Mouse (Mus musculus) WW6 (cell line): ENCODE measurements around the gene Cyp11a1.

Source experiments
- DNase-seq: peaks from one replicate; pipeline ENCODE4 v3.0.0-alpha.2; 2013; ENCODE audit warnings: low read depth, low spot score

Cyp11a1 gene

GRCm38 (mm10) chr9:58005753-58006461, at the start of gene Cyp11a1:
TSS of gene Cyp11a1 (plus strand) at chr9:58006411.
- DNase-seq: no peak

GRCm38 (mm10) chr9:57956838-57957236, 49.4 kb upstream of the Cyp11a1 start:
- no peak for DNase-seq

GRCm38 (mm10) chr9:57958615-57959014, 47.6 kb upstream of the Cyp11a1 start:
- DNase-seq: no peak

DNA sequence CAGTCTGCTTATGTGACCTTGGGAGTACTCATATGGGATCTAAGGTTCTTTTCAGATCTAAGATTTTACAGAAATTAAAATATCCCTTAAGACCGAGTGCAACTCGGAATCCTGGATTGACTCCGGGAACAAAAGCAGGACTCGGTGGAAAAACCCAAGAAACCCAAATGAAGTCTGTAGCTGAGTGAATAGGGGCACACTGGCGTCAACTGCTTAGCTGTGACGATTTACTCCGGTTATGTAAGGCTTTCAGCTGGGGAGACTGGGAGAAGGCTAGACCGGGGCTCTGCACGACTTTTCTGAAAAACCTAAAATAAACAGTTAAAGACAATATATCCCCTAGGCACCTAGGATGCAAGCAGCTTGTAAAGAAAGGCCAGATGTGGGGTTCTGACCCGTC, 46.8 kb upstream of the Cyp11a1 start:
- DNase-seq: no peak

DNA sequence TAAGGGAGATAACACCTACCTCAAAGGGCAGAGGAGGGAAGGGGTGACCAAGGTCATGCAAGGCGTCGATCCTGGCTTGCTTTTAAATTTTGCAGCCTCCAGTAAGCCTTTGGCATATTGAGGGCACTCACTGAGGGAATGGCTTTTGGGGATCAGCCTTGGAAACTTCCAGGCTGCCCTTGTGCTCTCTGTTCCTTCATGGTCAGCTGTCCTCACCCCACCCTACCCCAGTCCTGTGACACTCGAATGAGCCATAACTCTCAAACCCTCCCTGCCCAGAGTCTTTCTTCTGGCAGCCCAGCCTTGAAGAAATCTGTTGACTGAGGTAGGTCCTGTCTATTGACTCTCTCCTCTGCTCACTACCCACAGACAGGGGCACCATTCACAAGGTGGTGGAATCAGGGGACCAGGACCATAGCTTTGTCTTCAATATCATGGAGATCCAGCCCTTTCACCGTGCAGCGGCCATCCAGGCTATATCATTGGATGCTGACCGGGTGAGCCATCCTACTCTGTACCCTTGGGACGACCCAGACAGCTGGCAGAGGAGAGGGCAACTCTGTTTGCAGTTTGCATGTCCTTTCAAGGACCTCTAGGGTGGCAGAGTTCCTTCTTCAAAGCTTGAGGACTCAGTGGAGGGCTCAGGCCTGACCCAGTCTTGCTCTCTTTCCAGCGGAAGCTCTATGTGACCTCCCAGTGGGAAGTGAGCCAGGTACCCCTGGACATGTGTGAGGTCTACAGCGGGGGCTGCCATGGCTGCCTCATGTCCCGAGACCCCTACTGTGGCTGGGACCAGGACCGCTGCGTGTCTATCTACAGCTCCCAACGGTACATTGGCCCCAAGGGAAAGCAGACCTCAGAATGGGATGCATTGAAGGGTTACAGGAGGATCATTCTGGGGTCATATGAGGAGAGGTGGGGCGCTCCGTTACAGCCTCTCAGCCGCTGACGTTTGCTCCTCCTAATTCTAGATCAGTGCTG, 46.0 kb upstream of the Cyp11a1 start:
- no peak for DNase-seq

DNA sequence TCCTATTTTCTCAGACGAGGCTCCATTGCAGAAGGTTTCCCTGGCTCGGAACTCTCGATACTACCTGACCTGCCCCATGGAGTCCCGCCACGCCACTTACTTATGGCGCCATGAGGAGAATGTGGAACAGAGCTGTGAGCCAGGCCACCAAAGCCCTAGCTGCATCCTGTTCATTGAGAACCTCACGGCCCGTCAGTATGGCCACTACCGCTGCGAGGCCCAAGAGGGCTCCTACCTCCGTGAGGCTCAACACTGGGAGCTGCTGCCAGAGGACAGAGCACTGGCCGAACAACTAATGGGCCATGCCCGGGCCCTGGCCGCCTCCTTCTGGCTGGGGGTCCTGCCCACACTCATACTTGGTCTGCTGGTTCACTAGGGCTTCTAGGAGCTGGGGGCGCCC, 45.0 kb upstream of the Cyp11a1 start:
- no peak for DNase-seq

DNA sequence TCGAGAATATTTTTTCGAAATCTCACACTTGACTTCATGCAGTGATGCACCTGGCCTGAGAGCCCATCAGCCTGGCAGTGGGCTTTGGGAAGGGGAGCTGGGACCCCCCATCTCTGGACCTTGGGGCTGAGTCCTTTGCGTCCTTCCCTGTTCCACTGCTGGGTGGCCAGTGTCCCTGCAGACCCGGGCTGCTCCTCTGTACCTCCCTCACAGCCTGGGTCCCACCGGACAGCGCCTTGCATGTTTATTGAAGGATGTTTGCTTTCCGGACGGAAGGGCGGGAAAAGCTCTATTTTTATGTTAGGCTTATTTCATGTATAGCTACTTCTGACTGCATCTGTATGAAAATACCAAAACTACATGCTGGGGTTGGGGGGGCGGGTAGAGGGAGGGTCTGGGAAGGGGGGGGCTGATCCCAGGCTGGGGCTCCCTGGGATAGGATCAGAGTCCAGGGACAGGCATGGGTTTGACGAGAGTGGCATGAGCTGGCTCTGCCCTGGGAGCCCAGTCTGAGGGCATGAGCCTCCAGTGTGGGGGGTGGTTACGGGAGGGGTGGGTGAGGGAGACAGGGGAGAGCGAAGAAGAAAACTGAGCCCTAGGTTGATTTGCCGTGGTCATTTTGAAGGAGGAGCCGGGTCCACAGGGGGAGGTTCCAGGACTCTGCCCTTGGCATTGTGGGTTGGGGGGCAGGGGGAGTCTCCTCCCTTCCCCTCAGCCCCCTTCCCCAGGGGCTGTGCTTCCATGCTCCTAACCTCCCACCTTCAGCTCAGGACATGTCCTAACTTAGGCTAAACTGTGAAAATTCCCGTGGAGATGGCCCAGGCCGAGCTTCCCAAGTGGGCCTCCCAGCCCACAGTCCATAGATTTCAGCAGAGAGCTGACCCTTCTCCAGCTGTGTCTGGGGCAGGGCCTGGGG, 44.1 kb upstream of the Cyp11a1 start:
- DNase-seq: no peak

GRCm38 (mm10) chr9:57963249-57963997, 42.8 kb upstream of the Cyp11a1 start:
- no peak for DNase-seq

DNA sequence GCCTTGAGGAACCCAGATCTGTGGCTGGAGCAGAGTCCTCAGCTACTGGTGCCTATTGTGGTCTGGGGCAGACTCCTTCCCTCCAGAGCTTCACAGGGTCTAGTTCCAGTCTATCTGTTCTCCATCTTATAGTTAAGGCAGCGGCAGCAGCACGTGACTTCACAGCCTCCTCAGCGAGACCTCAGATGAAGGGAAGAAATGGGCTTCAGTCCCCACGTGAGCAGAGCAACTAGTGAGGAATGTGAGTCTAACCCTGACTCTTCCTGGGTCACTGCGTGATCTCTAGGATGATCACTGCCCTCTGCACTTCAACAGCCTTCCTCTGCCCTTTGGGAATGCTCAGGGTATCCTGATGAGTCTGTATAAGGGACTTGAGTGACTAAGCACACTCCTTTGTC, 42.2 kb upstream of the Cyp11a1 start:
- no peak for DNase-seq

DNA sequence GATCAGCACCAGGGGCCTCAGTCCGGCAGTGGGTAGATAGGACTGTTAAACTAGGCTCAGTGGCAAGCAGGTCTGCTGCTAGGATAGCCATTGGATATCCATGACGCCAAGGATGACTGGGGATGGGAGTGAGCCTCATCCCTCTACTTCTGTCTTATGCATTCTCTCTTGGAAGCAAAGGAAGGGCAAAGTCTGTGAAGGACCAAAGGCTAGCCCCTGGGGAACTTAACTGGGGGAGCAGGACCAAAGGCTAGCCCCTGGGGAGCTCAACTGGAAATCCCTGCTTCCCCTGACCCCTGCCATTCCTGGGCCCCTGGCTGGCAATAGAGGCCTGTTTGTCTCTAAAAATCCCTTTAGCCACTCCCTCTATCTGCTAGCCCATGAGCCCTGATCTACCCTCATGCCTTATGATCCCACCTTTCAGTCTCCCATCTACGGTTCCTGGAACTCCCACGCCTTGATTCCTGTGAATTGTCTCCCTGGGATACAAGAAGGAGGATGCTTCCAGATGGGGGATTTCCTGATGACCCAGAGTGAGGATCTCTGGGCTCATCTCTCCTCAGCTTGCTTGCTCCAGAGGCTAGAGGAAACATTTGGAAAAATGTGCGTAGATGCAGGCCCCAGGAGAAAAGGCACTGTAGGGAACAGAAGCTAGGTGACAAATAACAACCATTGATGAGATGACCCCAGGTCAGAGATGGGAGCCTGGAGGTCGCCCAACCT, 41.5 kb upstream of the Cyp11a1 start:
- DNase-seq: no peak

- DNase-seq: no peak
Observed at GRCm38 (mm10) chr9:57965281-57966185, 40.7 kb upstream of the Cyp11a1 start.

DNA sequence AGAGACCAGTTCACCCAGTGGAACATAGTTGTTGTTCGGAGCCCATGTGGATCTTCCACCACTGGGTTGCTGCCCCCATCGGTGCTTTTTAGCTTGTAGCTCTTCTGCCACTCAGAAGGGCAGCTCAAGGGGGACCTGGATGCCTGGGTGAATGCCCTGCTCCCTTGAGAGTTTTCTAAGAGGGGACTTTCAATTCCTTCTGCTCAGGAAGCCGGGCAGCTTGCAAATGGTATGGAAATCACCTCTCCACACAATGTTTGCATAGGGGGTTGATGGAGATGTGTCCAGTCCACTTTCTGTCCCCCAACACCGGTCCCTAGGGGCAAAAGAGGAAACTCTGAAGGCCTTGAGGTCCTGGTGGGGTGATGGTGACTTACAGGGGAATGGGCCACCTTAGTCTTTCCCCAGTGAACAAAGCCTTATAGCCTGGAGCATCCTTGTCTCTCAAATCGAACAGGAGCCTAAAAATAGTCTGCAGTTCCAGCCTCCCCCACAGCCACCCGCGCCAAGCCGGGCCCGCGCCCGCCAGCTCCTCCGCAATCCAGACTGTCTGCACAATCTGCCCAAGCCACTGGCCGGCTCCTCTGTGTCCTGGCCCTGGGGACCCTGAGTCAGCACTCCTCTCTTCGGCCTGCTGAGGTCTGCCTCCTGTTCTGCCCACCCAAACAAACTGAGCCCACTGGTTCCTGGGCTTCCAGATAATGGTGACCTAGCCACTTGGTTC, 38.8 kb upstream of the Cyp11a1 start:
- DNase-seq: no peak

GRCm38 (mm10) chr9:57968166-57968771, 37.9 kb upstream of the Cyp11a1 start:
- DNase-seq: no peak

GRCm38 (mm10) chr9:57968783-57969542, 37.2 kb upstream of the Cyp11a1 start:
- DNase-seq: no peak

DNA sequence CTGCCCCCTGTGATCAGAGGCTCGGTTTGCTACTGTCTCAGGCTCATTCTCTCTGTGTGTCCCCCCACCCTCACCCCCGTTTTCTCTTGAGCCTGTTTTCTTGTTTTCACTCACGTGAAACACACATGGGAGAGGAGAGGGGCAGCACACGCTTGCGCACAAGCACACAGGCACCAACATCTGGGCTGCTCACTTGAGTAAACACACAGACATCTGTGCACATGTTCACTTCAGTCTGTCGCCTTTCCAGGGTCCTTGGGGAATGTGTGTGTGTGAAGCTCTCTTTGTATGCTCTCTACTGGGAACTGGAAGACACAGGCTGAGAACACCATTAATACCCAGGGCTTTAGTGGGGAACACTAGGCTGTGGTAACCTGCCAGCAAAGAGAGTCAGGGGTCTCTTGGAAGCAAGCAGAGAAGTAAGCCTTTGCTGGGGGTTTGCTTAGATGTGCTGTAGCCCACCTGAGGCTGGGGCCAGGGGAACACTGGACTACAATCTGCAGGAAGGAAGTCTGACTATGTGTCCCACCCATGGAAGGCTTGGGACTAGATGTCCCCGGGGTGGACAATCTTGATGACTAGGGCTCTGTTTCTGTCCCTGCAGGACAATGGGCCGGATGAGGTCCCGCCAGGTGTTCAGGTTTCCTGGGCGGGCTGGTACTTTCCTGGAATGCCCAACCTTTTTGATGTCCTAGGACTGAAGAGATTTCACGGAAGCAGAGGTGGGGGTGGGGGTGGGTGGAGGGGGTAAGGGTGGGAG, 36.3 kb upstream of the Cyp11a1 start:
- no peak for DNase-seq

- DNase-seq: no peak
Observed at GRCm38 (mm10) chr9:57971413-57971812, 34.8 kb upstream of the Cyp11a1 start.

GRCm38 (mm10) chr9:57972141-57972591, 34.0 kb upstream of the Cyp11a1 start:
- DNase-seq: no peak
